Mouse (Mus musculus): Measurements from ENCODE around the gene Shank1.

Shank1 gene

GRCm38 (mm10) chr7:44341119-44341518 is 31.1 kb downstream of the Shank1 start:
- DNase-seq (ENCODE audit: inconsistent ontology term): no peak

GRCm38 (mm10) chr7:44341714-44342113 is 31.7 kb downstream of the Shank1 start:
- no peak for DNase-seq (ENCODE audit: inconsistent ontology term)

GRCm38 (mm10) chr7:44343459-44344015 is 33.5 kb downstream of the Shank1 start:
- no peak for DNase-seq (ENCODE audit: inconsistent ontology term)

- DNase-seq (ENCODE audit: inconsistent ontology term): no peak
Measured at GRCm38 (mm10) chr7:44344622-44345021, 34.6 kb downstream of the Shank1 start.

- DNase-seq (ENCODE audit: inconsistent ontology term): no peak
Measured at GRCm38 (mm10) chr7:44349043-44349442, 39.0 kb downstream of the Shank1 start.

- peak; percentile 86 for DNase-seq (ENCODE audit: inconsistent ontology term)
Measured at GRCm38 (mm10) chr7:44350957-44351711, 41.1 kb downstream of the Shank1 start.

GRCm38 (mm10) chr7:44351881-44352749 is 42.1 kb downstream of the Shank1 start:
- DNase-seq (ENCODE audit: inconsistent ontology term): no peak

- DNase-seq (ENCODE audit: inconsistent ontology term): no peak
Measured at GRCm38 (mm10) chr7:44352750-44353600, 42.9 kb downstream of the Shank1 start.

- no peak for DNase-seq (ENCODE audit: inconsistent ontology term)
Measured at GRCm38 (mm10) chr7:44353601-44354340, 43.7 kb downstream of the Shank1 start.

- no peak for DNase-seq (ENCODE audit: inconsistent ontology term)
Measured at GRCm38 (mm10) chr7:44355411-44355810, 45.4 kb downstream of the Shank1 start.

- DNase-seq (ENCODE audit: inconsistent ontology term): no peak
Measured at GRCm38 (mm10) chr7:44356590-44357481, 46.8 kb downstream of the Shank1 start.

- no peak for DNase-seq (ENCODE audit: inconsistent ontology term)
Measured at GRCm38 (mm10) chr7:44357531-44357930, 47.5 kb downstream of the Shank1 start.

GRCm38 (mm10) chr7:44358012-44358411 is 48.0 kb downstream of the Shank1 start:
- no peak for DNase-seq (ENCODE audit: inconsistent ontology term)

GRCm38 (mm10) chr7:44358886-44359654 is 49.0 kb downstream of the Shank1 start:
- DNase-seq (ENCODE audit: inconsistent ontology term): no peak

GRCm38 (mm10) chr7:44359908-44360672 is 50.0 kb downstream of the Shank1 start:
- DNase-seq (ENCODE audit: inconsistent ontology term): peak; percentile 95

- no peak for DNase-seq (ENCODE audit: inconsistent ontology term)
Measured at GRCm38 (mm10) chr7:44360792-44361301, 50.8 kb downstream of the Shank1 start.

GRCm38 (mm10) chr7:44372678-44373077 is 62.6 kb downstream of the Shank1 start:
- DNase-seq (ENCODE audit: inconsistent ontology term): no peak

- no peak for DNase-seq (ENCODE audit: inconsistent ontology term)
Measured at GRCm38 (mm10) chr7:44373460-44373859, 63.4 kb downstream of the Shank1 start.
